Mouse (Mus musculus): Measurements from ENCODE around the gene U90926.

The U90926 gene

DNA sequence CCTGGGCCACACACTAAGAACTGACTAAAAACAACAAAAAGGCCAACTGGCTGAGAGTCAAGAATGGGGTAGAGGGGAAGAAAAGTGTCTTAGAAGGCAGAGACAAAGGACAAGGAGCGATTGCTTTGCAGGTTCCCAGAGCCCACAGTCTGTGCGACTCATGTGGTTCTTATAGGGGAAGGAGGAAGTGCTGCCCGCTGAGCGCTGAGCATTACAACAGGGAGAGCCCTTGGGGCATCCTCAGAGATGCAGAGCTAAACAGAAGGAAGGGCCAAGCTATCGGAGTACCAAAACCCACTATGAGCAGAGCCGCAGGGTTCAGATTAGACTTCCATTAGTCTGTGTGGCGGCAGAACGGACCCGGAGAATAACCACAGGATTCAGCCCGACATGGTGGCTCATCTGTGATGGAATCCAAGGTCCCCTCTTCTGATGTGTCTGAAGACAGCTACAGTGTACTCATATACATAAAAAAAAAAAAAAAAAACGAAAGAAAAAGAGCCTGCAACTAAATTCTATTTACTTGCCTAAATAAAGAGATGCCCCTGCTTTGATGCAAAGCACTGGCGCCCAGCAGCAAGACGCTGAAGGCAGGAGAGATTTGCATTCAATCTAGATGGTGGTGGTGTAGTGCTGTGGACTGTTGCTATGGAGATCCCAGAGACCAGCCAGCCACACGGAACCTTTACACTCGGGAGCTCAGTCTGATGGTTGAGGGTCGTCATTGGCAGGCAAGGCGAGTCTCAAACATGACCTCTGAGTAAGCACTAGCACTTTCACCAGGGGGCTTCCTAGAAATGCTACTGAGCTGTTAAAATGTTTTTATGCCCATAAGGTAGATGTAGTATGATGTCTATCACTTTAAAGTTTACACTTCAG, 3.9 kb upstream of the U90926 start:
- no peak for DNase-seq (ENCODE audit: low read depth)

DNA sequence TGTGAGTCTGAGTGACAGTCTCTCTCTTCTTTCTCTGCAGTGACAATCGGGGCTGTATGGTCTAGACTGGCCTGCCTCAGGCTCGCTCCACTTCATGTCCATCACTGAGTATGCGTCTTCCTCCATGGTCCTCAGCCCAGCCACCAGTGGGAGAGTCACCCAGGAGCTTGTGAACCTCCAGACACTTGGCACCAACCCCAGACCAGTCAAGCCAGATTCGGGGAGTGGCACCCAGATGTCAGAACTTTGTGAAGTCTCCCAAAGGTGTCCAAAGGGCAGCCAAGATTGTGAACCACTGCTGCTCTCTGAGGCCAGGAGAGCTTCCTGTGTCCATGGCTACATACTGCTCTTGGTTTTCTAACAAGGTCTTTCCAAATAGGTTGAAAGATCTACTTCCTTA, 3.0 kb downstream of the U90926 start:
- DNase-seq (ENCODE audit: low read depth), result no peak

DNA sequence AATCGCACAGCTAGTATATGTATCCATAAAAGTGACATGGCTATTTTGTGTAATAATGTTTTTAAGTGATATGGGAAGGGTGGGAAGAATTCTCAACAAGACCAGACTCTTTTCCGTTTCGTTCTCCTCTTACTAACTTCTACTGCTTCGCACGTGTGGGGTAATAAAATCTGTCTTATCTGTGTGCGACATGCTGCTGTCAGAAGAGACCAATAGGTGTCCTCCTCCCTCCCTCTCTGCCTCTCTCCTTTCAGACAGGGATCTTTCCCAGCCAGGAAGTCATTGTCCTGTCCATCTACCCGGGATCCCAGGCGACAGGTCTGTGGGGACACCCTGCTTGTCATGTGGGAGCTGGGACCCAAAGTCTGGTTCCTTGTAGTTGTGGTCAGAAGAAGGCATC, 5.0 kb downstream of the U90926 start:
- no peak for DNase-seq (ENCODE audit: low read depth)

DNA sequence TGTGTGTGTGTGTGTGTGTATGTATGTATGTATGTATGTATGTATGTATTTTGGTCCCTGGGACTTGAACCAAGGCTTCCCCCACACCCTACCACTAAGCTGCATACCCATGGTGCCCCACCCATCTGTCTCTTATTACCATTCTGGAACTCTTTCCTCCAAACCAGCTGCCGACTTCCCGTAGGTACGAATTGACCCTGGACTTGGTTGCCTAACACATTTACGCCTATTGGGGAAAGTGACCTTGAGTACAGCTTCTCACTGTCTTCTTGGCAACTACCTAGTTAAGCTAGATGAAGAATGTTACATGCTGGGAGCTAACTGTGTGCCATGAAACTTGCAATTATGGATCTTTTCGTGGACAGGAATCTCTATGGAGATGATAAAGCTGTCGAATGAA, 9.1 kb downstream of the U90926 start:
- DNase-seq (ENCODE audit: low read depth), result no peak

DNA sequence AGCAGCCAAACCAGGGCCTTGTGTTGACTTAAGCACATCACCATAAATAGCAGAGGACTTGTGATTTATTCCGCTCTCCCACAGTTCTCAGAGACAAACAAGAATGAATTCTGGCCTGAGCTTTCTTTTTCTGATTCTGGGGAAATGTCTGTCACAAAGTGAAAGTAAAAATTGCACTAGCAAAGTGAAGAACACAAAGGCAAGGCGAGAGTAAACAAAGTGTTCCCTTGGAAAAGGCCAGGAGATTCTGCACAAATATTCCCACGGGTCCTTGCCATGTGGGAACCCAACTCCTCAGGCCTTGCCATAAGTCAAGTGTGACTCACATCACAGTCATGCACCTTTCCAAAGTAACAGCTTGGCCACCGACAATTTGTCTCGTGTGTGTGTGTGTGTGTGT, 9.5 kb downstream of the U90926 start:
- peak; percentile 12 for DNase-seq (ENCODE audit: low read depth)

DNA sequence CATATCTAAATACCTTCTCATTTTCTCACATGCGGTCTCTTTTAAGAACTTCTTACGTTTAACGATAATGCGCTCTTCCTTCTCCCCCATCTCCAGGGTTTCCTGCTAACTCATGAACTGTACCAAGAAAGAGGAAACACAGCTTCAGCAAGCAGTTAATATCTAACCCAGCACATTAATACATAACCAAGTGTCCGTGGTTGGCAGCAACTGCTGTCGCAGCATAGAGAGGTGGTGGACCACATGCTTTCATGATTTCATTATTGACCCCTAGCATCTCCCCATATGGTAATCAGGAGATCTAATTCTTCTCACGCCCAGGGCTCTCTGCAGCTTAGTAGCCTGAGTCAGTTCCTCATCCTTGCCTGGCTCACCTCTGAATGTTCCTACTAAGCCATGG, 10.0 kb downstream of the U90926 start:
- no peak for DNase-seq (ENCODE audit: low read depth)

DNA sequence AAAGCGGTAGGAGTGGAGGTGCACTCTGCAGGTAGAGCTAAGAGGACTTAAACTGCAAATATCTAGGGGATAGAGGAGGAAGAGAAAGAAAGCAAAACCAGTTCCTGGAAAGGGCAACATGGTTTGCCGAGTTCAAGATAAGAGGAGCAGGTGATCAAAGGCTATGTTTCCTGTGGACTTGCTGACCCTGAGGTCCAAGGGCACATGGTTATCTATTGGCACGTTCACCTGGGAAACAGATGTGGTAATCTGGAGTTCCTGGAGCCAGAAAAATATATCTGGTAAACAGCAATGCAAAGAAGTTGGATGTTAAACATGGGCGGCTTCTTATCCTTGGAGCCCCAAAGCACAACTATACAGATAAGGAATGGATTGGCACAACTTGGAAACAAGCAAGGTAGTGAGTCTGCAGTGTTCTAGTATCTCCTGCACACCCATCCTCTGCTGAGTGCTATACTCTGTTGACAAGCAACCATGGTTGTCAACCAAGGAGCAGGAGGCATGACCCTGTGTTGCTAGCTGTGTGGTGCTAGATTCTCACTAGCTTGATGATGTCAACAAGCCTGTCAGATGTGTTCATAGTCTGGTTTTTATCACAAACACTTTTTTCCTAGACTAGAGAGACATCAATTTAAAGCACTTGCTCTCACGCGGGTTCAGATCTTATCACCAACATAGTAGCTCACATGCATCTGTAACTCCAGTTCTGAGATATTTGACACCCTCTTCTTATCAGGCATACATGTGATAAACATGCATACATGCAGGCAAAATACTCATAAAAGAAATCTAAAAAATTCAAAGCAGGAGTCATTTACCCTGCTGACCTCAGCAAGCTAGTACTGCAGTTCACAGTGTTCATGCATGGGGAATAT, 10.8 kb downstream of the U90926 start:
- DNase-seq (ENCODE audit: low read depth), result peak; percentile 19

DNA sequence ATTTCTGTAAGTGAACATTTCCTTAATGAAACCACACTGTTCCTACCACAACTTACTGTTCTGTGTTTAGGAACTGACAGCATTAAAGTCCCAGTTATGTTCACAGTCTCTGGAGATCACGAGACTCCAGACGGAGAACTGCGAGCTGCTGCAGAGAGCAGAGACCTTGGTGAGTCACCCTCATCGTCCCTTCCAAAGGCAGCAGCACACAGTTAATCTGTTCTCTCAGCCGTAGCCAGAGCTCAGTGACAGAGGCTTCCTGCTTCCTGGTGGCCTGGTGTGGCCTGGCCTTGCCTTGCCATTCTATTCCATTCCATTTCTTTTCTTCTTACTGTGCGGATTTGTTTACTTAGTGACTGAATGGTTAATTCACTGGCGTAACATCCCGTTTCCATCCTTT, 16.9 kb downstream of the U90926 start:
- DNase-seq (ENCODE audit: low read depth), result no peak

DNA sequence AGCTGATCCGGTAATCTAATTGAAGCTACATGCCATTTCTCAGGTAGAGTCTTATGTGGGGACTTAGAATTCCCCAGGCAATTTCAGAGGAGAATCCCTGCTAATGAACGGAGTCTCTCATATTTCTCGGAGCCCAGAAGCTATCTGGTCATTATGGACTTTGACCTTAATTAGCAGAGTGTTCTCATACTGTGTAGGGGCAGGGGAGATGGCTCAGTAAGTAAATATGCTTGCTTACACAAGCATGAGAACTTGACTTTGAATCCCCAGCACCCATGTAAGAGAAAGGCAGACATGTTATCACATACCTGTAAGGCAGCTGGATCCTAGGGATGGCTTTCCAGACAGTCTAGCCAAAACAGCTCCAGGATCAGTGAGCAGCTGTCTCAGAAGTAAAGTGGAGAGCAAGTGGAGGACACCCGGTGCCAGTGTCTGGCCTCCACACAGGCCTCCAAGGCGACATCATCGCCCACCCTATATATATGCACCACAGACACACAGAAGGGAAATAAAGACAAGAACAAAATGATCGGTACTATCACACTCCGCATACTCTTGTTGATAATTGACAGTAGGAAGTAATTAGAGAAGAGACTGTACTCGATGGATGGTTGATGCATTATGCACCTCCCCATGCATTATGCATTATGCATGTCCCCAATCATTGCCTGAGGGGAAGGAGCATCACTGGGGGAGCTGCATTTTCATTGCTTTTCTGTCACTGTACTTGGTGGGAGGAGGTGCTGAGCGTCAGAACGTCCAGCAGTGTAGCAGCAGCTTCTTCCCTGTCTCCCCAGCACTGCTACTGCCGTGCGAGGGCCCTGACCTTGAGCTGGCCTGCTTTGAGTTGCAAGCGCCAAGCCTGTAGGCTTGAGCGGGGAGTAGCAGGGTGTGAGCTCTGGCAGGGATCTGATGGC, 18.1 kb downstream of the U90926 start:
- no peak for DNase-seq (ENCODE audit: low read depth)

DNA sequence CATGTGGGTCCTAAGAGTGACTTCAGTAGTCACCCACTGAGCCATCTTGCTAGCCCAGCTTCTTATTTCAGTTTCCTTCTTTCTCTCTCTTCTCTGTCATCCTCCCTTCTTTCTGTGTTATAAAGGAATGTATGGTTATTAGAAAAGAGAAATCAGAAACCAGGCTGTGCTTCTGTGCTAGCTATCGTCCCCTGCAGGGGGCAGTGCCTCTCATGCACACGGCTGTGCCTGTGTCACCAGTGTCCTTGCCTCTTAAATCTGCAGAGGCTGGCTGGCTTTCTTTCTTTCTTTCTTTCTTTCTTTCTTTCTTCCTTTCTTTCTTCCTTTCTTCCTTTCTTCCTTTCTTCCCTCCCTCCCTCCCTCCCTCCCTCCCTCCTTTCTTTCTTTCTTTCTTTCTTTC, 19.5 kb downstream of the U90926 start:
- DNase-seq (ENCODE audit: low read depth), result peak; percentile 21

DNA sequence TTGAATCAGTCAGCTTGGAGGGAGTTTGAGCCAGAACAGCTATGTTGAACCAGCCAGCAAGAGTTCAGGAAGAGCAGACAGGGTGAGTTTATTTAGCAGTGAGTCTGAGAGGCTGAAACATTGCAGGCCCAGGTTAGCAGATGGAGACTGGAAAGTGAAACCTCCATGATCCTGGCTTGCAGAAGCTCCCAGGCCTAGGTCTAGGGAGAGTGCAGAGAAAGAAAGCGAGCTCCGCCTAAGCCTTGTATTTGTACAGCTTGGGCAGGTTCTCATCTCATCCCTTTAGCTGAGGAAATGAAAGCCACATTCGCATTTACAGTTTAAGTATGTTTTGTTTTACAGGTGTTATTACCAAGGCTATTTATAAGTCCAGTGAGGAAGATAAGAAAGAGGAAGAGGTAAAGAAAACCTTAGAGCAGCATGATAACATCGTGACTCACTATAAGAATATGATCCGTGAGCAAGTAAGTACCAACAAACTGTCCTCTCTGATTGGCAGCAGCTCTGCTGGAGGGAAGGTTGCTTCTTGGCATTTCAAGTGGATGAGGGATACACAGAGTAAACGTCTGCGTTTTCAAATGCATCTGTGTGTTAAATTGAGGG, 26.2 kb downstream of the U90926 start:
- no peak for DNase-seq (ENCODE audit: low read depth)

DNA sequence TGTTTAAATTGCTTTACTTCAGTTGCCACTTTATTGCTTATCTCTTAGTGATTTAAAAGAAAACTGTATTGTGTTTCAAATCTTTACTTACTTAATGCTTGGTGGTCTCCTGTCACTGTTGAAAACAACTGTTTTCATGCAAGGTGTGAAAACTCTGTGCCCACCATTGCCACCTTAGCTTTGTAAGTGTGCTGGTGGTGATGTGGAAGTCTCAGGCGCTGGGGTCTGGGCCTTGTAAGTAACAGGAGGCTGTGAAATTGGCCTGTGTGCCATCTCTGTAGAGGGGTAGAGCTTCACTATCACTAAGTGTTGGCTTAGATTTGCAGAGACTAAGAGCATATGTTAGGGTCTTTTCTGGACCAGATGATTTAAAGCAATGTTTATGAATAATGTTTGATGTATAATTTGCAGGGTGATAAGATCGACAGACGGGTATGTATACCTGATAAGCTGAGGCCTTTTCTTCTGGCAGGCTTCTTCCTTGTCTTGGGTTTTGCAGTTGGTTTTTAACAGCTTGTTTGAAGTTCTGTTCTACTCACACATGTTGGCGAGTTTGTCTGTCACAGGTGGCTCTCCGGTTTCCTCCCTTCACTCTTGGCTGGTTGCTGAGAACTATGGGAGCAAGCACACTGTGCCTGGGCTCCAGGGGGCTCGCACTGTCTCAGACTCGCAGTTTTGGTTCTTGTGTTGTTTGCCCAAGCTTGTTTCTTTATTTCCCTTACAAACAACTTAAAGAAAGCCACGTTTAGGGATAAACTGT, 32.0 kb downstream of the U90926 start:
- DNase-seq (ENCODE audit: low read depth), result no peak

DNA sequence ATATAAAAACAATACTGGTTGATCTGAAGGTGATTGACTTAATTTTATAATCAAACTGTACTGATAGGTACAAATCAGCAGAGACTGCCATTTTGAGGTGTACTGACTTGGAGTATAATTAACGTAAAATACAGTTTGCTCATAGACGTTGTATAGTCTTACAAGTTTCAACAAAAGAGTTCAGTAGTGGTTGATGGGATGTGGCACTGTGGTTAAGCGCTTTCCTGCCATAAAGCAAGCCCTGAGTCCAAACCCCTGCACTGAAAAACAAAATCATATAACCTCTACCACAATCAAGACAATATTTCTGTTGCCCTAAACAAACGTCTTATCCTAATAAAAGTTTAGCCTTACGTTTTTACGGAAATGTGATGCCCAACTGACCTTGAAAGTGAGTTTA, 49.2 kb downstream of the U90926 start:
- no peak for DNase-seq (ENCODE audit: low read depth)
